Mouse (Mus musculus) testis, adult 2 months (tissue): ENCODE results near the gene Scly.

Source experiments
- CTCF ChIP-seq: fragments of 200-500 bp; IDR thresholded peaks from 2 replicates; pipeline ENCODE4 v1.5.1; 2012; ENCODE audit warnings: low read depth, mild to moderate bottlenecking, inconsistent platforms, low read length, moderate library complexity; ENCODE audit not compliant: control insufficient read depth, insufficient read depth, insufficient replicate concordance
- POLR2A ChIP-seq: fragments of 200-500 bp; IDR thresholded peaks from 2 replicates; pipeline ENCODE4 v1.6.1; 2012; ENCODE audit warnings: low read depth, mild to moderate bottlenecking, inconsistent platforms, low read length, moderate library complexity; ENCODE audit not compliant: control insufficient read depth

GRCm38 (mm10) chr1:91352277-91352676 is 54.1 kb downstream of the Scly start:
- TF ChIP-seq POLR2A: no peak
- TF ChIP-seq CTCF: no peak
